Mouse (Mus musculus) midbrain, embryonic 12.5 days (tissue): ENCODE measurements around the gene P2rx7. TPM values are rescaled to one million over a fixed set of nuclear protein-coding genes. Genes with fewer than 3 reads are reported as not detected.

ENCODE experiments used
- ATAC-seq: fragments of 200-750 bp; cut with Nextera tagmentation; 2 replicates; pipeline ENCODE4 v1.8.0; 2017; ENCODE audit warnings: low read depth, moderate TSS enrichment, moderate library complexity; ENCODE audit not compliant: low FRiP score
- H3K27ac ChIP-seq: fragments of 300-500 bp; sonication (generic); replicated peaks from 2 replicates; pipeline ENCODE4 v1.5.1; 2016; ENCODE audit warnings: mild to moderate bottlenecking
- H3K27me3 ChIP-seq: fragments of 300-500 bp; sonication (generic); 2 replicates; pipeline ENCODE4 v1.6.1; 2016; ENCODE audit warnings: mild to moderate bottlenecking
- H3K36me3 ChIP-seq: fragments of 300-500 bp; sonication (generic); 2 replicates; pipeline ENCODE4 v1.6.1; 2016
- H3K4me1 ChIP-seq: fragments of 300-500 bp; sonication (generic); 2 replicates; pipeline ENCODE4 v1.6.1; 2016
- H3K4me2 ChIP-seq: fragments of 300-500 bp; sonication (generic); replicated peaks from 2 replicates; pipeline ENCODE4 v1.6.1; 2016; ENCODE audit warnings: mild to moderate bottlenecking, moderate library complexity
- H3K4me3 ChIP-seq: fragments of 300-500 bp; sonication (generic); 2 replicates; pipeline ENCODE4 v1.5.1; 2016; ENCODE audit warnings: mild to moderate bottlenecking
- H3K9ac ChIP-seq: fragments of 300-500 bp; sonication (generic); replicated peaks from 2 replicates; pipeline ENCODE4 v1.6.1; 2016; ENCODE audit warnings: mild to moderate bottlenecking, moderate library complexity
- H3K9me3 ChIP-seq: fragments of 300-500 bp; sonication (generic); 2 replicates; pipeline ENCODE4 v1.6.1; 2016; ENCODE audit warnings: mild to moderate bottlenecking
- WGBS: fragments of 180-500 bp; shearing (Covaris S2); methylation state at CpG from one replicate; pipeline ENCODE4 v1.1.7; 2016; 5-methylcytosine and 5-hydroxymethylcytosine counted together
- polyA plus RNA-seq: library from polyadenylated mRNA; unstranded; fragments of >200 nt; fragmentation: Nextera tagmentation; extraction: Ambion mirVana; gene quantifications from 2 replicates; pipeline ENCODE4 v1.2.1, GENCODE M21; 2016

P2rx7 gene
- polyA plus RNA-seq, result 1.5 TPM in 2 replicates

DNA sequence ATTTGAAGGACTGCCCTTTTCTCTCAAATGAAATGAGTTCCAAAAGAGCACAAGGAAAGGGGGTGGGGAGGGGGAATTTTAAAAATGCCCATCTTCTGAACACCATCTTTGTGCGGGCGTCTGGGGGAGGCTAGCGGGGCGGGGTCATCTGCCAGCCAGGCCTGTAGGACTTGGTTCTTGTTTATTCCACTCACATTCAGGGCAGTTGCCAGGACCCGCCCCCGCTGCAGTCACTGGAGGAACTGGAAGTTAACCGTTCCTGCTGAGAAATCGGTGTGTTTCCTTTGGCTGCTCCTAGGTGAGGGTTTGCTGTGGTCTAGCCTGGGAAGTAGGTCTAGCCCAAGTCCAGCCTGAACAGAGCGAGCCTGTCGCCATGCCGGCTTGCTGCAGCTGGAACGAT, at the start of gene P2rx7:
TSS of gene P2rx7 (plus strand) at position 211 of the 400 bp plus-strand sequence.
- ATAC-seq, result no peak
- Histone ChIP-seq H3K27me3 (no peaks in the 10 kb centered on the region), H3K4me3 (no peak within 1 kb of the TSS), H3K27ac (no peak within 1 kb of the TSS), H3K36me3 (no peaks in the 10 kb centered on the region), H3K4me2 (no peak within 1 kb of the TSS), H3K9me3 (no peaks in the 10 kb centered on the region), H3K4me1 (peaks cover 3% of the 10 kb centered on the region; the same call in 1 of the 2 replicates), H3K9ac (no peak within 1 kb of the TSS)
- 80% methylated on average over 12 of the region's 12 CpGs for WGBS

DNA sequence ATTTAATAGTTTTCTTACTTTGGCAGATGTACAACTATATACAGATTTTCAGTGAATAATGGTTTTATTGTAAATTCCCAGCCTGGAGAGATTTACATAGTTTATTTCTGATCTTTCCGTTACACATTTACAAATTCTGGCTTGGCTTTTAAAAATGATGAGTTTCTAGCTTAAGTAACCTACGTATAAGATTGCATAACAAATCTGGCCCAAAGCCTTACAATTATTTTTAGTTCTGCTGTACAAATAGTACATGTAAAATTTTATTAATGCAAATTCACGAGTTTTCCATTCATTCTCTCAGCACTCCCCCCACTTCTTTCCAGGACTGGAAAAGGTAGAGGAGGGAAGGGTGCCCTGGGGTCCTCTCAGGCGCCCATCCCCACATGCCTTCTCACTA, 48.2 kb upstream of the P2rx7 start:
- ATAC-seq, result no peak
- no peaks in the 10 kb centered on the region for H3K27me3 ChIP-seq
- no peak overlapping the region for H3K4me3 ChIP-seq
- no peaks in the 10 kb centered on the region for H3K4me1 ChIP-seq
- H3K27ac ChIP-seq, result no peak overlapping the region
- WGBS, result 92% methylated on average over 4 of the region's 4 CpGs
- no peak overlapping the region for H3K4me2 ChIP-seq
- H3K9me3 ChIP-seq, result no peaks in the 10 kb centered on the region
- no peak overlapping the region for H3K9ac ChIP-seq
- H3K36me3 ChIP-seq, result peaks cover 63% of the 10 kb centered on the region

DNA sequence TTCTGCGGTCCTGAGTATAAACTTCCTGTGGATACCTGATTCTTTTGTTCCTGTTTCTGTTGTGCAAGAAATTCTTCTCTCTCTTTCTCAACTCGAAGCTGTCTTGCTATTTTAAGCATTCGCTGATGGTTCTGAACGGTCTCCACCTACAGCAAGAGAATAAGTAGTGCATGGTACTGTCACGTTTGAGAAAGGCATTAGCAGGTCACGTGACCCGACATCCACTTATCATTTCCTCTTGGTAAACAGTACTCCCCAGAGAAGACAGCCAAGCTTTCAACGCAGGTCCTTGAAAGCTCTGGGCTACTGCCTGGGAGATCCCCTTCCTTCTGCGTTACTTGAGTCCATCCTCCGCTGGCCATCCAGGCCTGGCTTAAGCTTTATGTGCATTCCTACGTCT, 41.5 kb upstream of the P2rx7 start:
- no peak for ATAC-seq
- H3K4me3 ChIP-seq, result no peak overlapping the region
- no peak overlapping the region for H3K9ac ChIP-seq
- H3K4me2 ChIP-seq, result no peak overlapping the region
- H3K4me1 ChIP-seq, result no peaks in the 10 kb centered on the region
- peaks cover 73% of the 10 kb centered on the region for H3K36me3 ChIP-seq
- H3K27ac ChIP-seq, result no peak overlapping the region
- H3K27me3 ChIP-seq, result no peaks in the 10 kb centered on the region
- H3K9me3 ChIP-seq, result no peaks in the 10 kb centered on the region
- WGBS, result 86% methylated on average over 11 of the region's 11 CpGs

DNA sequence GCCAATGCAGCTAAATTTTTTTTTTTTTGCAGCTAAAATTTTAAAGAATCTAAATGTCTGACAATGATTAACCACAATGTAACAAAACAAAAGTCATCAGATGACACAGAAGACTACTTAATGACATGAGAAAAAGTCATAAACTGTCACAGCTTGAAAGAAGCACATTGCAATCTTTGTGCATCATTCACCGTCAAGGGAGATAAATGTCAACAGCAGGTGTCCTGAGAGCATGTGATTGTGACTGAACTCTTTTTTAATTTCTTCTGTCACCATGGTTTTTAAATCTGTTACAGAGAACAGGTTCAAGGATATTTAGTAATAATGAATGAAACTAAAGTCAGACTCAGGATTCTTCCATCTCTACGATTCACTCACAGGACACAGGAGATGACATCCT, 38.8 kb upstream of the P2rx7 start:
- no peak overlapping the region for H3K27ac ChIP-seq
- WGBS, result 80% methylated on average over 2 of the region's 2 CpGs
- ATAC-seq, result no peak
- no peak overlapping the region for H3K4me2 ChIP-seq
- H3K36me3 ChIP-seq, result peaks cover 62% of the 10 kb centered on the region
- H3K4me3 ChIP-seq, result no peak overlapping the region
- no peak overlapping the region for H3K9ac ChIP-seq
- H3K9me3 ChIP-seq, result no peaks in the 10 kb centered on the region
- H3K4me1 ChIP-seq, result no peaks in the 10 kb centered on the region
- H3K27me3 ChIP-seq, result no peaks in the 10 kb centered on the region

DNA sequence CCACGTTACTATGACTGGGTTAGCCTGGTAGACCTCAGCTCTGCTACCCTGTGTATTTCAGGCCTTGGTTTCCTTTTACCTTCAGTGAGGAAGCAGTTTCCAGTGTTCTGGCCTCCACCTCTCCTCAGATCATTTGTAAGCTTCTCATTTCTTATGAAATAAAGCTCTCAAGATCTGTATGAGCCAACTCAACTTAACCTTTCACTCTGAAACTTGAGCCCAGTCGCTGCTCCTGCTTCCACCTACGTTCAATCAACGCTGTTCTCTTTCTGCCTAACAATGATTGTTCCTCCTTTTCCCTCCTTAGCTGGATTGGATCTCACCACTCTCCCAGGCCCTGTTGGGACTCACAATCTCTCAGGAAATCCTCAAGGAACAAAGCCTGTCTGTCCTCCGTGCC, 32.1 kb upstream of the P2rx7 start:
- Histone ChIP-seq H3K4me1 (peaks cover 16% of the 10 kb centered on the region; the same call in 1 of the 2 replicates), H3K4me3 (no peak overlapping the region), H3K9ac (no peak overlapping the region), H3K27me3 (no peaks in the 10 kb centered on the region), H3K36me3 (peaks cover 20% of the 10 kb centered on the region), H3K9me3 (no peaks in the 10 kb centered on the region), H3K4me2 (no peak overlapping the region), H3K27ac (no peak overlapping the region)
- no peak for ATAC-seq
- WGBS, result 78% methylated on average over 5 of the region's 5 CpGs

DNA sequence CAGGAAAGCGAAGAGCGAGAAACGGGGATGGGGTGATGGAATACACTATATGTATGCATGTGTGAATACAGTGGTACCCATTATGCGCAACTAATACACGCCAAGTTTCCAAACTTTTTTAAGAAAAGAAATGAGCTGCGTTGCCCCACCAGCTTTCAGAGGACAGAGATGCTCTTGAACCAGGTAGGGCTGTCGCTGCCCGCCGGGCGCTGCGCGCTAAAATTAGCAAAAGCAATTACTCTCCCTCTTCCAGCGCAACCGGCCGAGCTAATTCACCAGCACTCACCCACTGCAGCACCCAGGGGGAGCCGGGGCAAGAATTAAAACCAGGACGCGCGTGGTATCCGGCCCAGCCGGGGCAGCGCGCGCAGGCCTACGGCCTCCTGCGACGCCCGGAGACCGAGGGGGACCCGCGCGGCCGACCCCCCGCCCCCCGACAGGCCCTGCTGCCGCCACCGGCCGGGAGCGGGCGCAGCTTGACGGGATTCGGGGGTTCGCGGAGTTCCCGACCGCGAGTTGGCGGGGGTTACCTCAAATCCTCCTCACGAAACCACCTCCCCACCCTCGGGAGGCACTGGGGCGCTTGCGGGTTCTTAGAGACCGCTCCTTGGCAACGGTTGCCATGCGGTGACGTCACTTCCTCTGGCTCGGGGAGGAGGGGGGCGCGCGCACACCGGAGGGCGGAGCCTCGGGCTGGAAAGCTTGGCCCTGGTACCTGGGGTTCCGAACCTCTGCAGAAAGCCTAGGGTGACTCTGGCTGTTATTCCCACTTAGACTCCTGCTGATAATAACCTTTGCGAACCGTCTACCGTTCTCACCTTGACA, 29.6 kb upstream of the P2rx7 start, which contains the start of gene Ift81:
TSS of gene Ift81 (minus strand) at position 611 of the 825 bp plus-strand sequence.
- Histone ChIP-seq H3K4me3 (peak within 1 kb of the TSS; percentile 91), H3K9me3 (no peaks in the 10 kb centered on the region), H3K27ac (peak within 1 kb of the TSS; percentile 89), H3K9ac (peak within 1 kb of the TSS; percentile 89), H3K4me1 (peaks cover 16% of the 10 kb centered on the region; the same call in 1 of the 2 replicates), H3K27me3 (no peaks in the 10 kb centered on the region), H3K4me2 (peak within 1 kb of the TSS; percentile 66), H3K36me3 (peaks cover 11% of the 10 kb centered on the region)
- ATAC-seq, result peak; percentile 92
- 1% methylated on average over 67 of the region's 67 CpGs for WGBS

DNA sequence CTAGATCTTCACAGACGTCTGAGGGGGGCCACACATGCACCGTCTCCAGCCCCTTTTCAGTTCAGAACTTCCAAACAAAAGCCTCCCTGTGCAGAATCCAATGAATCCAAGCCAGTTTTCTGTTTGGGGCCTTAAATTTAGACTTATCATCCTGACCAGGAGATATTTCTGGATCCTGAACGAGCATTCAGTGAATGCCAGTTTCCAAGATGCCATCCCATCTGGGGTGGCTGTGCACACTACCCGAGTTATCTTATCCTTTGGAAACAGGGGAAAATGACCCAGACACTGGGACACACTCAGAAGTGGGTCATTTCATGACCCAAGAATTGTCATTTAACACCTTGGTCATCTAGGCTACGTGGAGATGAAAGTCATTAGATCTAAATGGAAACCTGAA, 26.0 kb upstream of the P2rx7 start:
- Histone ChIP-seq H3K9me3 (no peaks in the 10 kb centered on the region), H3K9ac (no peak overlapping the region), H3K36me3 (no peaks in the 10 kb centered on the region), H3K4me2 (no peak overlapping the region), H3K4me3 (no peak overlapping the region), H3K27me3 (no peaks in the 10 kb centered on the region), H3K27ac (no peak overlapping the region), H3K4me1 (peaks cover 17% of the 10 kb centered on the region; the same call in 1 of the 2 replicates)
- ATAC-seq, result no peak
- WGBS, result 84% methylated on average over 5 of the region's 5 CpGs

DNA sequence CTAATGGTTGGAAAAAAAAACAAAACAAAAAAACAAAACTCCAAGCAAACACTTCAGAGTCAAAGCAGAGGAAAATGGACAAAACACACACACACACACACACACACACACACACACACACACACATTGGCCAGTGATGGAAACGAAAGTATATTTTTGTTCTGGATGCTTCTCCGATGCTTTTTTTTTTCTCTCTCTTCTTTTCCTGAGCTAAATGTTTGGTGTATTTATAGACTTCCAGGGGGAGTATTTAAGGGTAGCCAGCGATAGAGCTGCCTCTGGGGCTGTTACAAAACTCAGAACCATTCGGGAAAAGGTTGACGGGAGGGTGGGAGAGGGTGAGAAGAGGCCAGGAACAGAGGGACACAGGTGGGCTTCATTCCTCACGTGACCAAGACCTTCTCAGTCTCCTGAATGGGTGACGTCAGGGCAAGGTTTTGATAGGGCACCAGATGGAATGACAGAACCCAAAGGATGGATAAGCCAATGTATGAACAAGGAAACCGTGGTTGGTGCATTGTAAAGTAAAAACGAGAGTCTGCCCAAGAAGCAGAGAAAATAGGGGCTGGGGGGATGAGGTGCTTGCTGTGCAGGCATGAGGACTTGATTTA, 23.9 kb upstream of the P2rx7 start:
- Histone ChIP-seq H3K4me1 (peaks cover 4% of the 10 kb centered on the region; the same call in 1 of the 2 replicates), H3K27ac (no peak overlapping the region), H3K9me3 (no peaks in the 10 kb centered on the region), H3K4me2 (no peak overlapping the region), H3K9ac (no peak overlapping the region), H3K4me3 (no peak overlapping the region), H3K36me3 (no peaks in the 10 kb centered on the region), H3K27me3 (no peaks in the 10 kb centered on the region)
- 88% methylated on average over 9 of the region's 9 CpGs for WGBS
- ATAC-seq, result no peak

DNA sequence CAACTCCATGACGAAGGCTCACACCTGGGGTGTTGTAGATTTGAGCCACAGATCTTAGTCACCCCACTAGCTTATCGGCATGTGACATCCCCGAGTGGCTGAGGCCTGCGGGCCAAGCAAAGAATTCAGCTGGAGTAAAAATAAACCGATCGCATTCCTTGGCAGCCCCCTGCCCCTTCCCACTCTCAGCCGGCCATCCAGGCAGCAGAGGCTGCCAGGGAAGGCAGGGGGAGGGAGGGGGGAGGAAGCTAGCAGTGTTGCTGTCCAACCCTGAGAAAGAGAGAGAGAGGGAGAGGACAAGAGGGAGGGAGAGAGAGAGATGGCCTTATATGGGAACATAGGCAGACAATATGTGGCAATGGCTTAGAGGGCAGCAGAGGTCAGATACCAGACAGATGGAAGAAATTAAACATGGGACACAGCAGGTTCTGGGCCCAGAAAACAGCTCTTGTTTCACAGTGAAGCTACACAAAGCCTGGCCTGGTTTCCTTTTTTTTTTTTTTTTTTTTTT, 22.3 kb upstream of the P2rx7 start:
- no peaks in the 10 kb centered on the region for H3K9me3 ChIP-seq
- 0 out of 2 replicates have a peak overlapping the region, but pooled peaks have one; percentile 15 for H3K9ac ChIP-seq
- no peak overlapping the region; the same call in 1 of the 2 replicates for H3K27ac ChIP-seq
- 40% methylated on average over 7 of the region's 7 CpGs for WGBS
- no peaks in the 10 kb centered on the region for H3K36me3 ChIP-seq
- no peaks in the 10 kb centered on the region for H3K27me3 ChIP-seq
- H3K4me1 ChIP-seq, result peaks cover 4% of the 10 kb centered on the region; the same call in 1 of the 2 replicates
- H3K4me3 ChIP-seq, result no peak overlapping the region
- ATAC-seq, result no peak
- H3K4me2 ChIP-seq, result no peak overlapping the region

DNA sequence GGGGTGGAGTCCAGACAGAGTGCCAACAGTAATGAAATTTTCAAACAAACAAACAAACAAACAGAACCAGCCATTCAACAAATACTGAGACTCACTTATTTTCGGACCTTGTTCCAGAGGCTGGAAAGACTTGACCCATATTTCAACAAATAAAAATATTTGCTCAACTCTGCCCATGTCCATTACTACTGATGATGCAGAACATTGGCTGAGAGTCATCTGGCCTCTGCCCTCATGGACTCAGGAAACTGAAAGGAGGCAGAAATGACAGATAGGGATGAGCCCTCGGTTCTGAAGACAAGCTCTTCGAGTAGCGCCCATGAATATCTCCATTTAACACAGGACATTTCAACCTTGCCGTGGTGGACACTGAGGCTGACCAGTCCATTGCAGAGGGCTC, 21.2 kb upstream of the P2rx7 start:
- no peaks in the 10 kb centered on the region for H3K36me3 ChIP-seq
- H3K9ac ChIP-seq, result no peak overlapping the region
- WGBS, result 90% methylated on average over 5 of the region's 5 CpGs
- H3K4me2 ChIP-seq, result no peak overlapping the region
- H3K27ac ChIP-seq, result no peak overlapping the region
- no peaks in the 10 kb centered on the region for H3K27me3 ChIP-seq
- peaks cover 4% of the 10 kb centered on the region; the same call in 1 of the 2 replicates for H3K4me1 ChIP-seq
- no peaks in the 10 kb centered on the region for H3K9me3 ChIP-seq
- ATAC-seq, result no peak
- H3K4me3 ChIP-seq, result no peak overlapping the region

DNA sequence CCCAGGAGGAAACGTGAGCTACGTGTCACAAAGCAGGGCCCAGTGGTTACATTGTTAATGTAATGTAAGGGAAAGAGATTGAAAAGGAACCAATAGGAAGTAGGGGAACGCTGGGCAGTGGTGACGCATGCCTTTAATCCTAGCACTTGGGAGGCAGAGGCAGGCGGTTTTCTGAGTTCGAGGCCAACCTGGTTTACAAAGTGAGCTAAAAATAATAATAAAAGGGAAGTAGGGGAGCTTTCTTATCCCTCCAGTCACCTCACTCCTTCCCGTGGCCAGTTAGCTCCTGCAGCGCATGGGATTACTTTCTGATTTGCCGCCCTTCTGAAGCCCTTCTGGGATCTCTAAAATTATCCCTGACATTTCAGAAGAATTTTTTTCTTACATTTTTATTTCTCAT, 19.9 kb upstream of the P2rx7 start:
- no peak overlapping the region for H3K9ac ChIP-seq
- H3K36me3 ChIP-seq, result no peaks in the 10 kb centered on the region
- H3K4me1 ChIP-seq, result peaks cover 4% of the 10 kb centered on the region; the same call in 1 of the 2 replicates
- no peaks in the 10 kb centered on the region for H3K27me3 ChIP-seq
- no peak overlapping the region for H3K4me2 ChIP-seq
- H3K27ac ChIP-seq, result no peak overlapping the region
- 84% methylated on average over 9 of the region's 9 CpGs for WGBS
- H3K4me3 ChIP-seq, result no peak overlapping the region
- H3K9me3 ChIP-seq, result no peaks in the 10 kb centered on the region
- no peak for ATAC-seq

DNA sequence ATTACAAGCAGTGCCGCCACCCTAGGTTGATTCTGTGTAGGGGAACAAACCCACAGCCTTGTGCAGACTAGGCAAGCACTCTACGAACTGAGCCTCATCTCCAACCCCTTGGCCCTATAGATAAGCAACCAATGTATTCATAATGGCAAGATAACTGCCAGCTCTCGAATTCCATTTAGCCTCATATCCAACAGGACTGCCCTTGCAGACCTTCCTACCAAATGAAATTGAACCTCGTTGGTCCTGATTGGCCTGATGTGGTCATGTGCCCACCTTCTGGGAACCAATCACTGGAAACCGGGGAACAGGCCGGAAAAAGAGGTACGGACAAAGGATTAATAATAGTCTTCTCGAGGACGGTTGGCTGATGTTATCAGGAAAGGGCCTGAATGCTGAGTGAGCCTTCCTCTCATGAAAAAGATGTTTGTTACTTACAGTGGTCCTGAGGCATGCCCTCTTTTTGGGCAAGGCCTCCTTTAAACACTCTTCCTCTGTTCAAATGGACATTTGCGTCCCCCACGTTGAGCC, 18.7 kb upstream of the P2rx7 start:
- no peaks in the 10 kb centered on the region for H3K27me3 ChIP-seq
- no peaks in the 10 kb centered on the region for H3K9me3 ChIP-seq
- no peak overlapping the region for H3K9ac ChIP-seq
- H3K4me1 ChIP-seq, result peaks cover 4% of the 10 kb centered on the region; the same call in 1 of the 2 replicates
- no peak overlapping the region for H3K27ac ChIP-seq
- no peaks in the 10 kb centered on the region for H3K36me3 ChIP-seq
- WGBS, result 87% methylated on average over 11 of the region's 11 CpGs
- no peak overlapping the region for H3K4me3 ChIP-seq
- ATAC-seq, result no peak
- H3K4me2 ChIP-seq, result no peak overlapping the region
